Mouse (Mus musculus): Measurements from ENCODE around the gene Gm28051.

Gene Gm28051

GRCm38 (mm10) chr12:102757689-102758402 is at the start of gene Gm28051, which contains the start of the genes Gon7 and Ubr7:
Gene Gm28051, minus strand, starts transcription at chr12:102757765.
Gene Gon7, minus strand, starts transcription at chr12:102757803.
Gene Ubr7, plus strand, starts transcription at chr12:102757967.
- DNase-seq (ENCODE audit: low spot score), result peak; percentile 97

GRCm38 (mm10) chr12:102799528-102799927 is 42.0 kb upstream of the Gm28051 start:
- DNase-seq (ENCODE audit: low spot score), result no peak

GRCm38 (mm10) chr12:102787927-102788326 is 30.4 kb upstream of the Gm28051 start:
- DNase-seq (ENCODE audit: low spot score), result no peak

- no peak for DNase-seq (ENCODE audit: low spot score)
Observed at GRCm38 (mm10) chr12:102785593-102785985, 28.0 kb upstream of the Gm28051 start.

GRCm38 (mm10) chr12:102784899-102785592 is 27.5 kb upstream of the Gm28051 start:
- DNase-seq (ENCODE audit: low spot score), result no peak

GRCm38 (mm10) chr12:102782841-102783240 is 25.3 kb upstream of the Gm28051 start:
- no peak for DNase-seq (ENCODE audit: low spot score)

GRCm38 (mm10) chr12:102779452-102779851 is 21.9 kb upstream of the Gm28051 start:
- peak; percentile 50 for DNase-seq (ENCODE audit: low spot score)

- DNase-seq (ENCODE audit: low spot score), result no peak
Observed at GRCm38 (mm10) chr12:102778151-102778550, 20.6 kb upstream of the Gm28051 start.

- DNase-seq (ENCODE audit: low spot score), result no peak
Observed at GRCm38 (mm10) chr12:102776035-102776434, 18.5 kb upstream of the Gm28051 start.

GRCm38 (mm10) chr12:102772676-102773075 is 15.1 kb upstream of the Gm28051 start:
- no peak for DNase-seq (ENCODE audit: low spot score)

GRCm38 (mm10) chr12:102771601-102772000 is 14.0 kb upstream of the Gm28051 start:
- no peak for DNase-seq (ENCODE audit: low spot score)

- no peak for DNase-seq (ENCODE audit: low spot score)
Observed at GRCm38 (mm10) chr12:102769000-102769399, 11.4 kb upstream of the Gm28051 start.

GRCm38 (mm10) chr12:102763696-102764095 is 6.1 kb upstream of the Gm28051 start:
- no peak for DNase-seq (ENCODE audit: low spot score)

GRCm38 (mm10) chr12:102761668-102762067 is 4.1 kb upstream of the Gm28051 start:
- DNase-seq (ENCODE audit: low spot score), result no peak

GRCm38 (mm10) chr12:102758936-102759335 is 1.4 kb upstream of the Gm28051 start:
- DNase-seq (ENCODE audit: low spot score), result no peak

- DNase-seq (ENCODE audit: low spot score), result no peak
Observed at GRCm38 (mm10) chr12:102758403-102758756, 815 bp upstream of the Gm28051 start, which contains the start of gene Gm20604. Gene Gm20604, minus strand, starts transcription at chr12:102758672.

- peak; percentile 93 for DNase-seq (ENCODE audit: low spot score)
Observed at GRCm38 (mm10) chr12:102757055-102757688, 393 bp downstream of the Gm28051 start.

- DNase-seq (ENCODE audit: low spot score), result peak; percentile 53
Observed at GRCm38 (mm10) chr12:102756304-102756703, 1.3 kb downstream of the Gm28051 start.

- no peak for DNase-seq (ENCODE audit: low spot score)
Observed at GRCm38 (mm10) chr12:102748256-102748655, 9.3 kb downstream of the Gm28051 start.

GRCm38 (mm10) chr12:102744839-102745238 is 12.7 kb downstream of the Gm28051 start:
- no peak for DNase-seq (ENCODE audit: low spot score)

- DNase-seq (ENCODE audit: low spot score), result peak; percentile 89
Observed at GRCm38 (mm10) chr12:102743589-102744574, 13.7 kb downstream of the Gm28051 start, which contains the start of the genes Moap1 and Tmem251. Gene Moap1, minus strand, starts transcription at chr12:102743661. Gene Tmem251, plus strand, starts transcription at chr12:102743762.

All from testis, postnatal 10 days (tissue).